Comparison of ENCODE assay signal across 19 mouse cellular contexts in the genomic region with DNA sequence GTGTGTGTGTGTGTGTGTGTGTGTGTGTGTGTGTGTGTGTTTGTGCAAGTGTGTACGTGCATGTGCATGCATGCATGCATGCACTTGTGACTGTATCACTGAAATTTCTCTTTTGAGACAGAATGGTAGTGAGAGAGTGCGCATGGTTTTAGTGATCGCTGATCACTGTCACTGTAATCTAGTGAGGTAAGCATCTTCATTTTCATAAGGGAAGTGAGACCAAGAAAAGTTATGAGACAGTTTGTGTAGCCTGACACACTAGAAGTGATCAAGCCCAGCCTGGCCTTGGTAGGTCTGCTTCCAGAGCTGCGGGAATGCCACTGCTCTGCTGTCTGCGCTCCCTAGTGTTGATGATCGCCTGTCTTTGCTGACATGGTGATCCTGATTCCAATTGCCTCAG.
"Had no signal": no experiment of that assay in that cellular context is flagged by ENCODE, and none has a peak within 500 bp of the region (broad histone marks: within the 10 kb centered on the region; RNA-seq: fewer than 3 reads in every experiment).

No protein-coding gene starts in this region.

- H3K9me3 ChIP-seq: limb, embryonic 10.5 days; limb, embryonic 13.5 days; liver, embryonic 12.5 days; liver, embryonic 15.5 days; lung, embryonic 15.5 days; neural tube, embryonic 13.5 days; stomach, embryonic 15.5 days had no signal

- H3K36me3 ChIP-seq: limb, embryonic 10.5 days; limb, embryonic 13.5 days; liver, embryonic 12.5 days; liver, embryonic 15.5 days; lung, embryonic 15.5 days; neural tube, embryonic 13.5 days; stomach, embryonic 15.5 days had no signal

- DNase-seq: kidney, adult 2 months; kidney, postnatal 25 days; layer of hippocampus, adult 9-11 months; liver; lung, adult 18-20 months; lung, postnatal 14 days; lung, postnatal 4 days; midbrain, embryonic 14.5 days; thymus, postnatal 36 days had no signal

- H3K4me2 ChIP-seq: limb, embryonic 13.5 days; liver, embryonic 12.5 days; liver, embryonic 15.5 days; lung, embryonic 15.5 days; neural tube, embryonic 13.5 days; stomach, embryonic 15.5 days had no signal

- H3K9ac ChIP-seq: limb, embryonic 13.5 days; liver, embryonic 12.5 days; liver, embryonic 15.5 days; lung, embryonic 15.5 days; neural tube, embryonic 13.5 days; stomach, embryonic 15.5 days had no signal

- H3K4me1 ChIP-seq: limb, embryonic 10.5 days; liver, embryonic 12.5 days; liver, embryonic 15.5 days; neural tube, embryonic 13.5 days; stomach, embryonic 15.5 days had no signal

- H3K4me3 ChIP-seq: layer of hippocampus, adult 2 months; limb, embryonic 10.5 days; limb, embryonic 13.5 days; liver, embryonic 12.5 days; liver, embryonic 15.5 days; lung, embryonic 15.5 days; neural tube, embryonic 13.5 days; stomach, embryonic 15.5 days had no signal

- ATAC-seq: intestine, postnatal 0 days; liver, embryonic 12.5 days had no signal

- H3K27me3 ChIP-seq: limb, embryonic 13.5 days; liver, embryonic 12.5 days; liver, embryonic 15.5 days; lung, embryonic 15.5 days; neural tube, embryonic 13.5 days; stomach, embryonic 15.5 days had no signal

- H3K27ac ChIP-seq: kidney, postnatal 0 days; layer of hippocampus, adult 2 months; limb, embryonic 10.5 days; limb, embryonic 13.5 days; liver, embryonic 12.5 days; liver, embryonic 15.5 days; neural tube, embryonic 13.5 days; stomach, embryonic 15.5 days had no signal
